Mouse (Mus musculus): ENCODE measurements around the gene Rbm33. TPM values are rescaled to one million over a fixed set of nuclear protein-coding genes. Genes with fewer than 3 reads are reported as not detected.

Gene Rbm33
- total RNA-seq, 2 experiments from 2014 or later = 29.4 to 29.9 TPM

DNA sequence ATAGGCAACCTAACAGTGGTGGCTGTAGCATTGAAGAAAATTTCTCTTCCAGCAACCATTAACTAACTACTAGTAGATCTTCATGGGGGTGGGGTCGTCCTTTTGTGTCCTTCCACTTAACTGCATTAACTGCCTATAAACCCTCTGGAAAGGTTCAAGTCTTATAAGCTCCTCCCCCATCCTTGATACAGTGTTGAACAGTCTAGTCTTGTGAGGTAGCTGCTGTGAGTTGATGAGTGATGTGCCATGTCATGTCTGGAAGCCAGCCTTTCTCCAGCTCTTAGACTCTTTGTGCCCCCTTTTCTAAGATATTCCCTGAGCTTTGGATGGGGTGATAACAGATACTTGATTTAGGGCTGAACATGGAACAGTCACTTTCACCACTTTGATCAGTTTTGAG, 7.5 kb downstream of the Rbm33 start:
- DNase-seq = no peak

GRCm38 (mm10) chr5:28329024-28329806, 12.3 kb downstream of the Rbm33 start:
- DNase-seq = no peak

DNA sequence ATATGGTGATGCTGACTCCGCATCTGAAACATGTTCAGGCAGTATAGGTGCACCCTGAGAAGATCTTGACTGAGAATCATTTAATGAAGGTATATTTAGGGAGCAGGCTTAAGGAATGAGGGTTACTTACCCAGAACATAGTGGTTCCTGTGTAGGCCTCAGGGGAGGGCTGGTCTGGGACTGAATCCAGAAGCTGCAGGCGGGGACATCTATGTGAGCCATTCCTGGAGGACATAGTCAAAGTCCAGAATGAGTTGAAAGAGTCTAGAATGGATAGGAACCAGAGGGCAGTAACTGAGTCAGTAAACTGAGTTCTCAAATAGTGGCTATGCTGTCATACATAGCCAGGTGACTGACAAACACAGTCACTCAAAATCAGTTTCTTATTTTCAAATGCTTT, 16.8 kb downstream of the Rbm33 start:
- DNase-seq = no peak

DNA sequence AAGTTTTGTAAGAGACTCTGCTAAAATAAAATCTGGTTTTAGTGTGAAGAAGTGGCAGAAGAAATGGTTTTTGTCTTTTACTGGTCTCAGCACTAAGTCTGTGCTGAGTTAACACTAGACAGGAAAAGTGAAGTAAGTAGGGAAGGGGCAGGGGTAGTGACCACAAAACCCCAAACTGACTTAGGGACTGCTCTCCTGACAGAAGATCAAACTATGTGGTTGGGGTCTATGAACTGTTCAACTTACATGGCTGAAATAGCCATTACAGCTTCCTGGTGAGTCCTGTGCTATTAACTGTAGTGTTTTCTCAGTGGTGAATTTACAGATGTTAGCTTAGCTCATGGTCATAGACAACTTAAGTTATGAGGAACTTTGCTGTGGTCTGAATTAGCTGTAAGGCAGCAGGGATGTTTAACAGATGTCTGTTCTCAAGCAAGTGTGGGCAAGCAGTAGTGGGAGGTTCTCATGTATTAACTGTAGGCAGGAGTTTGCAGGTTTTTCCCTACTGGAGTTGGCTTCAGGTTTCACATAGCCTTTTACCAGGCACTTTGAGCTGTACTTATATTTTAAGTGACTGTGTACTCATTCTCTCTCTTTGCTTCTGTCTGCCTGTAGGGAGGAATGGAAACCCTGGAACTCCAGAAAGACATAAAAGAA, 35.1 kb downstream of the Rbm33 start:
- DNase-seq = no peak

GRCm38 (mm10) chr5:28355614-28356013, 38.7 kb downstream of the Rbm33 start:
- no peak for DNase-seq

GRCm38 (mm10) chr5:28360745-28361144, 43.8 kb downstream of the Rbm33 start:
- no peak for DNase-seq

GRCm38 (mm10) chr5:28368056-28368455, 51.1 kb downstream of the Rbm33 start:
- DNase-seq = no peak

GRCm38 (mm10) chr5:28370836-28371235, 53.9 kb downstream of the Rbm33 start:
- DNase-seq = no peak

- DNase-seq = no peak
Measured at GRCm38 (mm10) chr5:28372172-28372664, 55.3 kb downstream of the Rbm33 start.

GRCm38 (mm10) chr5:28373498-28374427, 56.8 kb downstream of the Rbm33 start:
- no peak for DNase-seq

DNA sequence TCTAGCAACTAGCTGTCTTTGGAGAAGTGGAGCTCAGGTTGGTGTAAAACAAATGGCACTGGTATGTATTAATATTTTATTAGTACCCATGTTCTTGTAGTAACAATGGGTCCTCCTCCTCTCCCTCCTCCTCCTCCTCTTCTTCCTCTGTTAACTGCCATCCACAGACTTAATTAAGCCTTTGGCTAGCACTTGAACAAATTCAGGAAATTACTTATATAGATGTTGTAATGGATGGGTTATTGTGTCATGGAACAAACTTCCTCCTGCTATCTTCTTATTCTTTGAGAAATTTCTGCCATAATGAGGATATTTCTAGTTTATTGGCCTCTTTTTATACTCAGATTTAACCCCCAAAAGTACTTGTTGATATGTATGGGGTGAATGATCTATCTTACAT, 60.4 kb downstream of the Rbm33 start:
- no peak for DNase-seq

DNA sequence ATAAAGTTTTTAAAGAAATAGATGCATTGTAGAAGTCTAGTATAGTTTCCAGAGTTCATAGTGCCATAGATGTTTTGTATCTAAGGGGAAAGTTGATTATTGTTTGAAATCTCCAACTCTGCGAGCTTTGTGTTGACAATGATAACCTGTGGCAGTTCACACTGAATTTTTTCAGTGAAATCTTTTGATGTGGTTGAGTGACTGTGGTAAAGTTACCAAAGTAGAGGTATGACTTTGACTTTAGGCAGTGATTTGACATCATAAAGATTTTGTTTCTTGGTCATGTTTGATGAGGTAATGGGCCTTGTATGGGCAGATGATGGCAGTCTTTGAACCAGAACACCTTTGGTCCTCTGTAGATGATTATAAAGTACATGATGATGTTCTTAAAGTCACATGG, 65.4 kb downstream of the Rbm33 start:
- no peak for DNase-seq

DNA sequence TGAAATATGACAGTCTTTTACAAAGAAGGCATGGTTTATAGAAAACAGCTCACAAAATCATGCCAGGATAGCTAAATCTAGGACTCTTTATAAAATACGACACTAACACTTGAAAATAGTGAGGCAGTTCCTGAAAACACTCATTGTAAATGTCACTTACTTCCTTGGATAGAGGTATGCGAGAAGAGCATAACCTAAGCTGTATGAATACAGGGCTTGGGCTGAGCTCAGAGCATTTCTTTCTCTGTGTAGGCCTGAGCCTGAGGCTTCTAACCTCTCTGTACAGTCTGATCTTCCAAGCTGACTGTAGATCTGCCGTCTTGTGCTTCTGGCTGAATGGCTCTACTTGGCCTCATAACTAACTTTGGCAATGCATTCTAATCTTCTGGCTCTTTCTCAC, 69.9 kb downstream of the Rbm33 start:
- no peak for DNase-seq

DNA sequence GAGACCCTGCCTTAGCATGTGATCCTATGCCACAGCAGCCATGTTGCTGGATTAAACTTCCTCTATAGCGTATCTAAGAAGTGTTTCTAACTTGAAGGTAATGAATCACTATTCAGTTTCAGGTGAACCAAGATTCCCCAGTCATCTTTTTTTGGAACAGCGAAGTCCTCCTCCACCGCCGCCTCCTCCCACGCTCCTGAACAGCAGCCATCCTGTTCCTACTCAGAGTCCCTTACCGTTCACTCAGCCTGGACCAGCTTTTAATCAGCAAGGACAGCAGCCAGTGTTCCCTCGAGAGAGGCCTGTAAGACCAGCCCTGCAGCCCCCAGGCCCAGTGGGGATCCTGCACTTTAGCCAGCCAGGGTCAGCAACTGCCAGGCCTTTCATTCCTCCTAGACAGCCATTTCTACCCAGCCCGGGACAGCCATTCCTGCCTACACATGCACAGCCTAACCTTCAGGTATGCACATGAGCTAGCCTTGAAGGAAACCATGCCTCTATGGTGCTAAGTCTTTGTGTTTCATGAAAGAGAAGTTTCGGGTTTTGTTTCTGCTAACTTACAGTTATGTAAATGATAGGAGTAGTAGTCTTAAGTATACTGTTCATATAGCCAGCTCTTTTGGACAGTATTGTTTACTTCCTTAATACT, 70.7 kb downstream of the Rbm33 start:
- DNase-seq = no peak

- no peak for DNase-seq
Measured at GRCm38 (mm10) chr5:28388184-28388583, 71.3 kb downstream of the Rbm33 start.

DNA sequence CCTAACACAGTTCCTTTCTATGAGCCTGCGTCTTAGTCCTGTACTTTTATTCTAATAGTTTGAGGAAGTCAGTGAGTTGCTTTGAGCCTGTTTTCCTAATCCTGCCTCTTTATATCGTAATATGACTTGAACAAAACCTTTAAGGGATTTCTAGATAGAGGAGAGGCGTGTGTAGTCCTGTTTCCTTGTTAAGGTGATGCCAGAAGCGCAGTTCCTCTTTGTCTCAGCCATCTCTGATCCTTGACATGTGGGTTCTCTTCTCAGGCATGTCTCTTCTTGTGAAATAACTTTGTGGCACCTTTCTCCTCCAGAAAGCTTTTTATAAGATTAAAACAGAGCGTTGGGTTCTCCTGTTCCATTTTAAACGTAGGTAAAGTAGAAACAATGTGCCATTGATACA, 73.3 kb downstream of the Rbm33 start:
- DNase-seq = no peak

DNA sequence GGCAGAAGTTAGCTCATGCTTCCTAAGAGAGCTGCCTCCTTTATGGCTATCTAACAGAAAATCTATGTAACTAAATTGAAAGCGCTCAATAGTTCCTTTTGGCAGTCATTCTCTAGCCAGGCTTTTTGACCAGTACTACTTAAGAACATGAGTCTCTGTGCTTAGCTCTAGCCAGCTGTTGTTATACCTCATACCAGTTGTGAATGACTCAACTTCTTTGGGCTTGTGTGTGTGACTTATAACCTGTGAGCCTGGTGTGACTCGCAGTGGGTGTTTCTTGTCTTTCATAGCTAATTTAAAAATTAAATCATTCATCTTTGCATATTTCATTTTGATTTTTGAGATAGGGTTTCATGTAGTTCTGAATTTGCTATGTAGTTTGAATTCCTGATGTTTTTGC, 80.4 kb downstream of the Rbm33 start:
- no peak for DNase-seq

GRCm38 (mm10) chr5:28398736-28399135, 81.8 kb downstream of the Rbm33 start:
- no peak for DNase-seq

DNA sequence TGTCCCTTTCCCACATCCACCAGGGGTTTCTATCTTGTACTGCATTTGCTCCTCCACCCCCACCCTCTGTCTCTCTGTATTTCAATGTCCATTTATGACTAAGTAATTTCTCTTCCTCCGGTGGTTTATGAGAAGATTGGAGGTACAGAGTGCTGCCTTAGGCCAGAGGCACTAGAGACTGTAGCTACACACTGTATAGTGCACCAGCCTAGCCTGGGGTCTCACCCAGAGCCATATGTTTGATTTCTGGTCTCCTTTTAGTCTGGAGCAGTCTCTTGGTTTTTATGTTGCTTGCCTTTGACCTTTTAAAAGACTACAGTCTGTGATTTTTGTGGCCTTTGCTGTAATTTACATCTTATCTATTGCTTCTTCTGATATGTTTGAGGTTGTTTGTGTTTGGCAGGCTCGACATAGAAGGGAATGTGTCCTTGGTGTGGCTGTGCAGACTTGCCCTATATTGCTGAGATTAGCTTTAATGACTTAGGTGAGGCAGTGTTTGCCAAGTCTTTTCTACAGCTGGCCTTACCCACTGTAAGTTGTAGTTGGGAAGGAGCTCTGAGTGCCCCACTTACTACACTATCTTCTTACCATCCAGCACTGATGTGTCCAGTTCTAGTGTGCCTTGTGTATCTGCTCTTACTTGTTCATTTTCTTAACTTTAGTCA, 82.7 kb downstream of the Rbm33 start:
- no peak for DNase-seq

DNA sequence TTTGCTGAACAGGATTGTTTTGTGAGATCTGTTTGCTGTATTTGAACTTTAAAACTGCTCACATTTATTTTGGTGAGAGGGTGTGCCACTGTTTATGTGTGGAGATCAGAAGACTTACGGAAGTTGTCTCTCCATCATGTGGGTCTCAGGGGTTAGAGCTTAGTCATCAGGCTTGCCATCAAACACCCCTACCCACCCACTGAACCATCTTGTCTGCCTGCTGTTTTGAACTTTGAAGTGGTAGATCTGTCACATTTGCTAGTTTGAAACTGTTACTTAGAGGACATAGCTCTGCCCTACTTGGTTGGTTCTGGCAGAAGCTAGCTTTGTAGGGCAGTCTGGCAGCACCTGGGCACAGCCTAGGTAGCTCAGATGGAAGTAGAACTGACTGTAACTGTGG, 85.8 kb downstream of the Rbm33 start:
- no peak for DNase-seq

GRCm38 (mm10) chr5:28406662-28407061, 89.7 kb downstream of the Rbm33 start:
- no peak for DNase-seq

All from gastrocnemius, postnatal 25 days (tissue).